Mouse (Mus musculus) G1E (cell line): ENCODE results near the gene Asphd1. TPM values are rescaled to one million over a fixed set of nuclear protein-coding genes. Genes with fewer than 3 reads are reported as not detected.
"Not testable (repeated sequence)": the region's sequence is repeated elsewhere in the genome, so short reads cannot be mapped to it uniquely, and the experiment has no call there.

Source experiments
- ATAC-seq: 2 replicates; pipeline ENCODE4 v1.8.0; 2016; ENCODE audit warnings: mild to moderate bottlenecking; ENCODE audit not compliant: insufficient number of reproducible peaks, poor library complexity, low FRiP score, severe bottlenecking; ENCODE audit errors: extremely low read depth
- DNase-seq: peaks from one replicate; pipeline ENCODE4 v3.0.0; 2012; ENCODE audit warnings: low spot score
- H3K27me3 ChIP-seq: 2 replicates; pipeline ENCODE4 v1.6.1; 2012; ENCODE audit warnings: mild to moderate bottlenecking, low read length, inconsistent platforms; ENCODE audit not compliant: insufficient read depth
- H3K36me3 ChIP-seq: replicated peaks from 2 replicates; pipeline ENCODE3; 2012; ENCODE audit warnings: mild to moderate bottlenecking, inconsistent platforms
- H3K4me1 ChIP-seq: 2 replicates; pipeline ENCODE4 v1.6.1; 2012; ENCODE audit warnings: low read depth, low read length, inconsistent platforms, mixed read lengths; ENCODE audit not compliant: insufficient read depth
- H3K4me3 ChIP-seq: 2 replicates; pipeline ENCODE4 v1.5.1; 2012; ENCODE audit warnings: low read depth, mild to moderate bottlenecking, inconsistent platforms, low read length, moderate library complexity, mixed read lengths
- H3K9me3 ChIP-seq: replicated peaks from 2 replicates; pipeline ENCODE4 v1.6.1; 2012; ENCODE audit warnings: inconsistent platforms
- CTCF ChIP-seq: IDR thresholded peaks from 2 replicates; pipeline ENCODE4 v1.5.1; 2012; ENCODE audit warnings: low read depth, low read length, inconsistent platforms, mixed read lengths
- GATA1 ChIP-seq: IDR thresholded peaks from 2 replicates; pipeline ENCODE4 v1.6.1; 2012; ENCODE audit warnings: borderline replicate concordance, low read length, inconsistent platforms, mixed read lengths
- GATA2 ChIP-seq: IDR thresholded peaks from 2 replicates; pipeline ENCODE4 v1.6.1; 2012; ENCODE audit warnings: low read depth, low read length, inconsistent platforms, borderline replicate concordance
- POLR2AphosphoS5 ChIP-seq: IDR thresholded peaks from 2 replicates; pipeline ENCODE4 v1.6.1; 2012; ENCODE audit warnings: low read depth, low read length, inconsistent platforms; ENCODE audit not compliant: insufficient replicate concordance
- TAL1 ChIP-seq: conservative IDR thresholded peaks from 2 replicates; pipeline ENCODE4 v1.6.1; 2012; ENCODE audit warnings: low read depth, low read length, inconsistent platforms, mixed read lengths
- polyA plus RNA-seq: library from polyadenylated mRNA; stranded (reverse); fragments of >175 nt; gene quantifications from 2 replicates; pipeline ENCODE4 v1.2.3, GENCODE M21; 2012
- total RNA-seq, 2 experiments: library from RNA; stranded (forward) in 1 of 2; stranded (reverse) in 1 of 2; fragments of 200-1000 nt in 1 of 2; fragments of >200 nt in 1 of 2; fragmentation: Nextera tagmentation in 1 of 2; gene quantifications; 2 replicates each; pipeline ENCODE4 v1.2.3; 2014 to 2017

Gene Asphd1
- total and polyA plus RNA-seq, 3 experiments: not detected

- ATAC-seq: no peak
- Histone ChIP-seq H3K36me3 (no peaks in the 10 kb centered on the region), H3K9me3 (no peaks in the 10 kb centered on the region), H3K4me1 (peaks cover 13% of the 10 kb centered on the region), H3K27me3 (peaks cover 21% of the 10 kb centered on the region), H3K4me3 (no peak overlapping the region)
- DNase-seq: no peak
- TF ChIP-seq POLR2AphosphoS5 (no peak), GATA1 (no peak), TAL1 (no peak), GATA2 (no peak), CTCF (no peak)
Observed at GRCm38 (mm10) chr7:126914844-126915243, 34.5 kb downstream of the Asphd1 start.

GRCm38 (mm10) chr7:126905590-126905989 lies 43.8 kb downstream of the Asphd1 start:
- Histone ChIP-seq H3K9me3 (no peaks in the 10 kb centered on the region), H3K4me1 (peaks cover 11% of the 10 kb centered on the region), H3K27me3 (peaks cover 4% of the 10 kb centered on the region; the same call in 1 of the 2 replicates), H3K4me3 (no peak overlapping the region), H3K36me3 (no peaks in the 10 kb centered on the region)
- no peak for DNase-seq
- no peak for ATAC-seq
- no peak for TF ChIP-seq TAL1

- not testable (repeated sequence) for H3K4me3 ChIP-seq, H3K9me3 ChIP-seq, ATAC-seq, DNase-seq, H3K27me3 ChIP-seq
- peaks cover 29% of the 10 kb centered on the region for H3K4me1 ChIP-seq
- peaks cover 15% of the 10 kb centered on the region for H3K36me3 ChIP-seq
Observed at GRCm38 (mm10) chr7:126899781-126900180, 49.6 kb downstream of the Asphd1 start.

GRCm38 (mm10) chr7:126898102-126898990 lies 51.0 kb downstream of the Asphd1 start:
- TF ChIP-seq GATA2 (no peak), CTCF (no peak), POLR2AphosphoS5 (no peak), GATA1 (no peak)
- DNase-seq (peak; percentile 76), ATAC-seq (peak; percentile 79)
- Histone ChIP-seq H3K27me3 (peaks cover 4% of the 10 kb centered on the region; the same call in 1 of the 2 replicates), H3K4me3 (peak overlapping the region; percentile 86), H3K4me1 (peaks cover 33% of the 10 kb centered on the region), H3K9me3 (no peaks in the 10 kb centered on the region), H3K36me3 (peaks cover 28% of the 10 kb centered on the region)

- ATAC-seq (peak; percentile 36; the same call in 1 of the 2 replicates), DNase-seq (peak; percentile 66)
- Histone ChIP-seq H3K27me3 (peaks cover 2% of the 10 kb centered on the region; the same call in 1 of the 2 replicates), H3K4me1 (peaks cover 36% of the 10 kb centered on the region), H3K36me3 (peaks cover 36% of the 10 kb centered on the region), H3K9me3 (no peaks in the 10 kb centered on the region), H3K4me3 (peak overlapping the region; percentile 86)
- TF ChIP-seq GATA1 (no peak), POLR2AphosphoS5 (no peak), GATA2 (no peak), TAL1 (no peak), CTCF (no peak)
Observed at GRCm38 (mm10) chr7:126897390-126898101, 51.8 kb downstream of the Asphd1 start.

GRCm38 (mm10) chr7:126896912-126897311 lies 52.5 kb downstream of the Asphd1 start:
- DNase-seq (no peak), ATAC-seq (no peak)
- Histone ChIP-seq H3K27me3 (no peaks in the 10 kb centered on the region), H3K4me3 (peak overlapping the region; percentile 62; the same call in 1 of the 2 replicates), H3K4me1 (peaks cover 36% of the 10 kb centered on the region), H3K36me3 (peaks cover 41% of the 10 kb centered on the region), H3K9me3 (no peaks in the 10 kb centered on the region)
- TF ChIP-seq GATA2 (no peak), CTCF (no peak), TAL1 (no peak), POLR2AphosphoS5 (no peak), GATA1 (no peak)

Other genes with a start within 250 kb of the Asphd1 start
Only the 20 nearest of the 29 such genes appear.
- gene Fam57b, start 151.9 kb downstream of the Asphd1 start, total RNA-seq (2014; fragmentation: Nextera tagmentation): not detected in 2 replicates
- 0.05 TPM in 1 of 2 replicates, not detected in the other for gene Fam57b, start 151.9 kb downstream of the Asphd1 start, total RNA-seq (2017)
- 0.02 and 0.06 TPM in 2 replicates for gene Fam57b, start 151.9 kb downstream of the Asphd1 start, polyA plus RNA-seq
- not detected in 2 replicates for gene 4930451I11Rik, start 117.9 kb downstream of the Asphd1 start, total RNA-seq (2014; fragmentation: Nextera tagmentation)
- gene 4930451I11Rik, start 117.9 kb downstream of the Asphd1 start, total RNA-seq (2017): not detected in 2 replicates
- not detected in 2 replicates for gene 4930451I11Rik, start 117.9 kb downstream of the Asphd1 start, polyA plus RNA-seq
- not detected in 2 replicates for gene Doc2a, start 102.2 kb downstream of the Asphd1 start, total RNA-seq (2014; fragmentation: Nextera tagmentation)
- gene Doc2a, start 102.2 kb downstream of the Asphd1 start, total RNA-seq (2017): 0.11 and 0.23 TPM in 2 replicates
- not detected in 2 replicates for gene Doc2a, start 102.2 kb downstream of the Asphd1 start, polyA plus RNA-seq
- gene Hirip3, start 87.6 kb downstream of the Asphd1 start, total RNA-seq (2014; fragmentation: Nextera tagmentation): 46.8 and 53.2 TPM in 2 replicates
- 90.4 and 115 TPM in 2 replicates for gene Hirip3, start 87.6 kb downstream of the Asphd1 start, total RNA-seq (2017)
- 158 and 159 TPM in 2 replicates for gene Hirip3, start 87.6 kb downstream of the Asphd1 start, polyA plus RNA-seq
- 106 and 136 TPM in 2 replicates for gene Ino80e, start 87.2 kb downstream of the Asphd1 start, total RNA-seq (2014; fragmentation: Nextera tagmentation)
- 50.7 and 60.3 TPM in 2 replicates for gene Ino80e, start 87.2 kb downstream of the Asphd1 start, total RNA-seq (2017)
- gene Ino80e, start 87.2 kb downstream of the Asphd1 start, polyA plus RNA-seq: 893 and 1,187 TPM in 2 replicates
- 42.9 and 53.6 TPM in 2 replicates for gene Taok2, start 64.9 kb downstream of the Asphd1 start, total RNA-seq (2014; fragmentation: Nextera tagmentation)
- 36.2 and 38.3 TPM in 2 replicates for gene Taok2, start 64.9 kb downstream of the Asphd1 start, total RNA-seq (2017)
- gene Taok2, start 64.9 kb downstream of the Asphd1 start, polyA plus RNA-seq: 181 and 222 TPM in 2 replicates
- gene Tmem219, start 26.7 kb downstream of the Asphd1 start, total RNA-seq (2014; fragmentation: Nextera tagmentation): 33.6 and 38.7 TPM in 2 replicates
- gene Tmem219, start 26.7 kb downstream of the Asphd1 start, total RNA-seq (2017): 32.9 and 42.2 TPM in 2 replicates
- gene Tmem219, start 26.7 kb downstream of the Asphd1 start, polyA plus RNA-seq: 66.6 and 86.4 TPM in 2 replicates
- gene Kctd13, start 20.7 kb downstream of the Asphd1 start, total RNA-seq (2014; fragmentation: Nextera tagmentation): 22.4 and 25.3 TPM in 2 replicates
- 6.2 and 8.6 TPM in 2 replicates for gene Kctd13, start 20.7 kb downstream of the Asphd1 start, total RNA-seq (2017)
- gene Kctd13, start 20.7 kb downstream of the Asphd1 start, polyA plus RNA-seq: 23.4 and 30.7 TPM in 2 replicates
- gene Sez6l2, start 981 bp upstream of the Asphd1 start, total RNA-seq (2014; fragmentation: Nextera tagmentation): 4.2 and 8.0 TPM in 2 replicates
- 0.22 and 0.46 TPM in 2 replicates for gene Sez6l2, start 981 bp upstream of the Asphd1 start, total RNA-seq (2017)
- 0.32 and 0.34 TPM in 2 replicates for gene Sez6l2, start 981 bp upstream of the Asphd1 start, polyA plus RNA-seq
- 37.5 and 44.6 TPM in 2 replicates for gene Cdipt, start 26.3 kb upstream of the Asphd1 start, total RNA-seq (2014; fragmentation: Nextera tagmentation)
- gene Cdipt, start 26.3 kb upstream of the Asphd1 start, total RNA-seq (2017): 62.0 and 63.8 TPM in 2 replicates
- gene Cdipt, start 26.3 kb upstream of the Asphd1 start, polyA plus RNA-seq: 91.2 and 108 TPM in 2 replicates
- 2.0 TPM in 1 of 2 replicates, not detected in the other for gene Cdiptos, start 26.5 kb upstream of the Asphd1 start, total RNA-seq (2014; fragmentation: Nextera tagmentation)
- gene Cdiptos, start 26.5 kb upstream of the Asphd1 start, total RNA-seq (2017): 0.55 and 1.2 TPM in 2 replicates
- 0.07 and 0.18 TPM in 2 replicates for gene Cdiptos, start 26.5 kb upstream of the Asphd1 start, polyA plus RNA-seq
- gene Mvp, start 65.0 kb upstream of the Asphd1 start, total RNA-seq (2014; fragmentation: Nextera tagmentation): 5.9 and 10.6 TPM in 2 replicates
- gene Mvp, start 65.0 kb upstream of the Asphd1 start, total RNA-seq (2017): 22.8 and 28.0 TPM in 2 replicates
- gene Mvp, start 65.0 kb upstream of the Asphd1 start, polyA plus RNA-seq: 13.7 and 13.9 TPM in 2 replicates
- gene Pagr1b, start 66.9 kb upstream of the Asphd1 start, total RNA-seq (2014; fragmentation: Nextera tagmentation): not detected in 2 replicates
- 1.0 TPM in 1 of 2 replicates, not detected in the other for gene Pagr1b, start 66.9 kb upstream of the Asphd1 start, total RNA-seq (2017)
- gene Pagr1b, start 66.9 kb upstream of the Asphd1 start, polyA plus RNA-seq: 4.6 and 6.2 TPM in 2 replicates
- 36.2 and 40.1 TPM in 2 replicates for gene Pagr1a, start 67.8 kb upstream of the Asphd1 start, total RNA-seq (2014; fragmentation: Nextera tagmentation)
- 46.5 and 51.2 TPM in 2 replicates for gene Pagr1a, start 67.8 kb upstream of the Asphd1 start, total RNA-seq (2017)
- gene Pagr1a, start 67.8 kb upstream of the Asphd1 start, polyA plus RNA-seq: 30.4 and 56.1 TPM in 2 replicates
- gene Gm42742, start 71.5 kb upstream of the Asphd1 start, total RNA-seq (2014; fragmentation: Nextera tagmentation): 21.4 and 35.9 TPM in 2 replicates
- 0.93 and 9.2 TPM in 2 replicates for gene Gm42742, start 71.5 kb upstream of the Asphd1 start, total RNA-seq (2017)
- gene Gm42742, start 71.5 kb upstream of the Asphd1 start, polyA plus RNA-seq: 128 and 159 TPM in 2 replicates
- 6.4 and 13.6 TPM in 2 replicates for gene Prrt2, start 71.6 kb upstream of the Asphd1 start, total RNA-seq (2014; fragmentation: Nextera tagmentation)
- 0.35 TPM in 1 of 2 replicates, not detected in the other for gene Prrt2, start 71.6 kb upstream of the Asphd1 start, total RNA-seq (2017)
- 1.5 and 2.0 TPM in 2 replicates for gene Prrt2, start 71.6 kb upstream of the Asphd1 start, polyA plus RNA-seq
- gene Maz, start 77.5 kb upstream of the Asphd1 start, total RNA-seq (2014; fragmentation: Nextera tagmentation): 122 and 130 TPM in 2 replicates
- 81.3 and 113 TPM in 2 replicates for gene Maz, start 77.5 kb upstream of the Asphd1 start, total RNA-seq (2017)
- gene Maz, start 77.5 kb upstream of the Asphd1 start, polyA plus RNA-seq: 641 and 824 TPM in 2 replicates
- gene Kif22, start 92.9 kb upstream of the Asphd1 start, total RNA-seq (2014; fragmentation: Nextera tagmentation): 71.3 and 74.6 TPM in 2 replicates
- gene Kif22, start 92.9 kb upstream of the Asphd1 start, total RNA-seq (2017): 88.0 and 101 TPM in 2 replicates
- 41.8 and 44.2 TPM in 2 replicates for gene Kif22, start 92.9 kb upstream of the Asphd1 start, polyA plus RNA-seq
- gene Zg16, start 137.7 kb upstream of the Asphd1 start, total RNA-seq (2014; fragmentation: Nextera tagmentation): 2.9 TPM in 1 of 2 replicates, not detected in the other
- 0.17 TPM in 1 of 2 replicates, not detected in the other for gene Zg16, start 137.7 kb upstream of the Asphd1 start, total RNA-seq (2017)
- gene Zg16, start 137.7 kb upstream of the Asphd1 start, polyA plus RNA-seq: not detected in 2 replicates
- gene AI467606, start 141.8 kb upstream of the Asphd1 start, total RNA-seq (2014; fragmentation: Nextera tagmentation): 39.5 and 42.1 TPM in 2 replicates
- 42.2 and 50.8 TPM in 2 replicates for gene AI467606, start 141.8 kb upstream of the Asphd1 start, total RNA-seq (2017)
- gene AI467606, start 141.8 kb upstream of the Asphd1 start, polyA plus RNA-seq: 134 and 143 TPM in 2 replicates